Mouse (Mus musculus) R1 (cell line): ENCODE data around the gene Hspa8.
"Not testable (repeated sequence)": the region's sequence is repeated elsewhere in the genome, so short reads cannot be mapped to it uniquely, and the experiment has no call there.

Source experiments
- DNase-seq: peaks from one replicate; pipeline ENCODE4 v3.0.0-alpha.2; 2018; ENCODE audit warnings: low read depth, low spot score

Hspa8 gene

GRCm38 (mm10) chr9:40800675-40801612 is at the start of gene Hspa8:
Gene Hspa8, plus strand, starts transcription at chr9:40800984.
- DNase-seq = peak; percentile 99

GRCm38 (mm10) chr9:40751749-40752148 is 49.0 kb upstream of the Hspa8 start:
- peak; percentile 31 for DNase-seq

GRCm38 (mm10) chr9:40756401-40756800 is 44.4 kb upstream of the Hspa8 start:
- peak; percentile 90 for DNase-seq

- DNase-seq = peak; percentile 54
These were observed 43.6 kb upstream of the Hspa8 start for GRCm38 (mm10) chr9:40757105-40757626.

- DNase-seq = peak; percentile 96
These were observed 43.0 kb upstream of the Hspa8 start for GRCm38 (mm10) chr9:40757685-40758270.

GRCm38 (mm10) chr9:40762354-40762753 is 38.4 kb upstream of the Hspa8 start:
- DNase-seq = no peak

- DNase-seq = peak; percentile 60
These were observed 35.8 kb upstream of the Hspa8 start for GRCm38 (mm10) chr9:40764887-40765580.

GRCm38 (mm10) chr9:40765581-40765940 is 35.2 kb upstream of the Hspa8 start:
- peak; percentile 79 for DNase-seq

GRCm38 (mm10) chr9:40766058-40766605 is 34.7 kb upstream of the Hspa8 start:
- DNase-seq = peak; percentile 70

GRCm38 (mm10) chr9:40767946-40768345 is 32.8 kb upstream of the Hspa8 start:
- peak; percentile 81 for DNase-seq

- peak; percentile 25 for DNase-seq
These were observed 28.5 kb upstream of the Hspa8 start for GRCm38 (mm10) chr9:40772246-40772645.

GRCm38 (mm10) chr9:40773142-40773541 is 27.6 kb upstream of the Hspa8 start:
- not testable (repeated sequence) for DNase-seq

- DNase-seq = no peak
These were observed 26.9 kb upstream of the Hspa8 start for GRCm38 (mm10) chr9:40773869-40774268.

- peak; percentile 79 for DNase-seq
These were observed 24.7 kb upstream of the Hspa8 start for GRCm38 (mm10) chr9:40776044-40776443.

- DNase-seq = no peak
These were observed 24.1 kb upstream of the Hspa8 start for GRCm38 (mm10) chr9:40776459-40777248.

- peak; percentile 92 for DNase-seq
These were observed 20.7 kb upstream of the Hspa8 start for GRCm38 (mm10) chr9:40780111-40780510.

- no peak for DNase-seq
These were observed 19.7 kb upstream of the Hspa8 start for GRCm38 (mm10) chr9:40780892-40781725.

GRCm38 (mm10) chr9:40781726-40782581 is 18.8 kb upstream of the Hspa8 start:
- peak; percentile 56 for DNase-seq
